ENCODE assay signal across 19 mouse cellular contexts in genomic region chr8:119809620-119810019, GRCm38 (mm10). TPM values are rescaled to one million over a fixed set of nuclear protein-coding genes. Genes with fewer than 3 reads are reported as not detected.
DNase-seq lines count a peak whose midpoint lies in the region; ATAC-seq and TF ChIP-seq lines count a peak whose summit lies in the region.
"Had no signal": no experiment of that assay in that cellular context is flagged by ENCODE, and none has a peak within 500 bp of the region (broad histone marks: within the 10 kb centered on the region; RNA-seq: fewer than 3 reads in every experiment).

No protein-coding gene starts in this region.

- TF ChIP-seq CTCF in hindbrain, postnatal 0 days (IDR thresholded peaks at IDR 0.05; ENCODE audit: low read depth): no peak

- H3K9ac ChIP-seq in forebrain, embryonic 14.5 days (ENCODE audit: low read length): no peak overlapping the region
- no peak overlapping the region for H3K9ac ChIP-seq in hindbrain, postnatal 0 days (replicated peaks; ENCODE audit: low read length)
- H3K9ac ChIP-seq in neural tube, embryonic 14.5 days (replicated peaks; ENCODE audit: low read depth, low read length): no peak overlapping the region
- H3K9ac ChIP-seq in kidney, embryonic 14.5 days (ENCODE audit: low read depth, low read length): no peak overlapping the region
- H3K9ac ChIP-seq: intestine, embryonic 15.5 days; limb, embryonic 13.5 days; liver, embryonic 14.5 days had no signal

- no peak overlapping the region for H3K4me3 ChIP-seq in forebrain, embryonic 14.5 days (ENCODE audit: low read depth, low read length)
- H3K4me3 ChIP-seq in hindbrain, postnatal 0 days (ENCODE audit: low read length): no peak overlapping the region
- no peak overlapping the region for H3K4me3 ChIP-seq in neural tube, embryonic 14.5 days (ENCODE audit: low read depth, low read length)
- H3K4me3 ChIP-seq in kidney, embryonic 14.5 days (ENCODE audit: low read length): no peak overlapping the region
- H3K4me3 ChIP-seq: intestine, embryonic 15.5 days; limb, embryonic 13.5 days had no signal

- no peak; the same call in 1 of the 2 replicates for ATAC-seq in forebrain, embryonic 14.5 days
- ATAC-seq in hindbrain, postnatal 0 days: 0 out of 2 replicates have a peak, but pooled peaks have one; percentile 1
- ATAC-seq in neural tube, embryonic 14.5 days (ENCODE audit: low read depth): no peak
- no peak for ATAC-seq in kidney, embryonic 14.5 days (ENCODE audit: low FRiP score, low TSS enrichment)
- ATAC-seq: CD4-positive, CD25-positive, alpha-beta regulatory T cell, adult 4 months; intestine, embryonic 15.5 days had no signal

- H3K4me1 ChIP-seq in forebrain, embryonic 14.5 days (ENCODE audit: control insufficient read depth, insufficient read depth, low read length): peaks cover 25% of the 10 kb centered on the region
- peaks cover 20% of the 10 kb centered on the region for H3K4me1 ChIP-seq in hindbrain, postnatal 0 days (ENCODE audit: insufficient read depth, low read length)
- peaks cover 25% of the 10 kb centered on the region; the same call in 1 of the 2 replicates for H3K4me1 ChIP-seq in neural tube, embryonic 14.5 days (ENCODE audit: control insufficient read depth, insufficient read depth, low read length)
- H3K4me1 ChIP-seq in kidney, embryonic 14.5 days (ENCODE audit: control insufficient read depth, insufficient read depth, low read length): peaks cover 27% of the 10 kb centered on the region

- peaks cover 25% of the 10 kb centered on the region for H3K36me3 ChIP-seq in forebrain, embryonic 14.5 days (ENCODE audit: control insufficient read depth, insufficient read depth, low read length)
- peaks cover 5% of the 10 kb centered on the region for H3K36me3 ChIP-seq in hindbrain, postnatal 0 days (ENCODE audit: insufficient read depth, low read length)
- H3K36me3 ChIP-seq in neural tube, embryonic 14.5 days (ENCODE audit: control insufficient read depth, insufficient read depth, low read length): no peaks in the 10 kb centered on the region
- peaks cover 13% of the 10 kb centered on the region; the same call in 1 of the 2 replicates for H3K36me3 ChIP-seq in kidney, embryonic 14.5 days (ENCODE audit: control insufficient read depth, insufficient read depth, low read length)
- H3K36me3 ChIP-seq: G1E had no signal

- H3K4me2 ChIP-seq in forebrain, embryonic 14.5 days (ENCODE audit: low read length): no peak overlapping the region
- H3K4me2 ChIP-seq in hindbrain, postnatal 0 days (ENCODE audit: low read depth, low read length): no peak overlapping the region
- no peak overlapping the region for H3K4me2 ChIP-seq in neural tube, embryonic 14.5 days (ENCODE audit: low read depth, low read length)
- H3K4me2 ChIP-seq in kidney, embryonic 14.5 days (replicated peaks; ENCODE audit: low read depth, low read length): no peak overlapping the region
- H3K4me2 ChIP-seq: heart, embryonic 11.5 days; intestine, embryonic 15.5 days; limb, embryonic 13.5 days had no signal

- DNase-seq in adrenal gland, adult 2 months: peak; percentile 40
- DNase-seq in adrenal gland, postnatal 4 days (ENCODE audit: low spot score in 2 of 2): no peak
- DNase-seq in forebrain, embryonic 14.5 days (ENCODE audit: low spot score): no peak
- no peak for DNase-seq in hindbrain, postnatal 0 days (ENCODE audit: low spot score)
- no peak for DNase-seq in cerebellum, adult 18-20 months
- DNase-seq in kidney, postnatal 25 days: no peak
- DNase-seq: adrenal gland, adult 8-10 months; cerebellum, adult 11 months; gastrocnemius, postnatal 36 days; heart, postnatal 14 days; thymus, postnatal 14 days had no signal

- 89% methylated on average over 9 of the region's 9 CpGs for WGBS in forebrain, embryonic 14.5 days
- WGBS in hindbrain, postnatal 0 days: 86% methylated on average over 9 of the region's 9 CpGs
- WGBS in neural tube, embryonic 14.5 days: 85% methylated on average over 9 of the region's 9 CpGs
- 91% methylated on average over 9 of the region's 9 CpGs for WGBS in kidney, embryonic 14.5 days

- H3K9me3 ChIP-seq in forebrain, embryonic 14.5 days (replicated peaks; ENCODE audit: control insufficient read depth, low read length): no peaks in the 10 kb centered on the region
- H3K9me3 ChIP-seq in hindbrain, postnatal 0 days (ENCODE audit: low read length): no peaks in the 10 kb centered on the region
- H3K9me3 ChIP-seq in neural tube, embryonic 14.5 days (ENCODE audit: control insufficient read depth, low read length): no peaks in the 10 kb centered on the region
- no peaks in the 10 kb centered on the region for H3K9me3 ChIP-seq in kidney, embryonic 14.5 days (ENCODE audit: control insufficient read depth, low read length)
- H3K9me3 ChIP-seq: G1E; intestine, embryonic 15.5 days; limb, embryonic 13.5 days had no signal

- H3K27ac ChIP-seq in forebrain, embryonic 14.5 days (ENCODE audit: low read depth, low read length): peak overlapping the region; percentile 76
- H3K27ac ChIP-seq in hindbrain, postnatal 0 days: peak overlapping the region; percentile 54; the same call in 1 of the 2 replicates
- H3K27ac ChIP-seq in neural tube, embryonic 14.5 days (ENCODE audit: low read depth, low read length): peak overlapping the region; percentile 34; the same call in 1 of the 2 replicates
- no peak overlapping the region for H3K27ac ChIP-seq in kidney, embryonic 14.5 days (ENCODE audit: low read depth, low read length)
- H3K27ac ChIP-seq: limb, embryonic 13.5 days; liver, embryonic 14.5 days had no signal

- no peaks in the 10 kb centered on the region for H3K27me3 ChIP-seq in forebrain, embryonic 14.5 days (replicated peaks; ENCODE audit: control insufficient read depth, insufficient read depth, low read length)
- no peaks in the 10 kb centered on the region for H3K27me3 ChIP-seq in hindbrain, postnatal 0 days (ENCODE audit: insufficient read depth, low read length)
- H3K27me3 ChIP-seq in neural tube, embryonic 14.5 days (ENCODE audit: control insufficient read depth, insufficient read depth, low read length): no peaks in the 10 kb centered on the region
- H3K27me3 ChIP-seq in kidney, embryonic 14.5 days (ENCODE audit: control insufficient read depth, insufficient read depth, low read length): no peaks in the 10 kb centered on the region
- H3K27me3 ChIP-seq: intestine, embryonic 15.5 days; limb, embryonic 13.5 days had no signal

RNA-seq across cellular contexts. Expression of gene Cotl1, which starts 30.7 kb away (rescaled TPM):
- total RNA-seq in adrenal gland, adult 2 months (2021): 10 to 100 TPM; 45.4 to 50.4 TPM
- 156 TPM in 2 replicates for polyA plus RNA-seq in adrenal gland, adult 2 months (2012; rRNA removed)
- total RNA-seq in adrenal gland, postnatal 4 days (2021): 100 to 1,000 TPM in 1 of 2 experiments, 10 to 100 TPM in 1; 95.9 to 114 TPM
- 403 and 455 TPM in 2 replicates for polyA plus RNA-seq in forebrain, embryonic 14.5 days (2014; fragmentation: Nextera tagmentation; extraction: Ambion mirVana)
- total RNA-seq in hindbrain, postnatal 0 days (2014; rRNA removed): 263 and 269 TPM in 2 replicates
- 85.4 and 87.8 TPM in 2 replicates for polyA plus RNA-seq in hindbrain, postnatal 0 days (2015; fragmentation: Nextera tagmentation; extraction: Ambion mirVana)
- 228 and 232 TPM in 2 replicates for polyA plus RNA-seq in neural tube, embryonic 14.5 days (2014; fragmentation: Nextera tagmentation; extraction: Ambion mirVana)
- 239 and 329 TPM in 2 replicates for polyA plus RNA-seq in kidney, embryonic 14.5 days (2014; fragmentation: Nextera tagmentation; extraction: Ambion mirVana)

RNA-seq across cellular contexts. Expression of gene Tldc1, which starts 31.4 kb away (rescaled TPM):
- 10 to 100 TPM in 1 of 2 experiments, 1 to 10 TPM in 1; 8.4 to 12.7 TPM for total RNA-seq in adrenal gland, adult 2 months (2021)
- 13.0 and 13.2 TPM in 2 replicates for polyA plus RNA-seq in adrenal gland, adult 2 months (2012; rRNA removed)
- 10 to 100 TPM; 16.7 to 17.3 TPM for total RNA-seq in adrenal gland, postnatal 4 days (2021)
- polyA plus RNA-seq in forebrain, embryonic 14.5 days (2014; fragmentation: Nextera tagmentation; extraction: Ambion mirVana): 5.1 and 6.0 TPM in 2 replicates
- 20.2 and 21.2 TPM in 2 replicates for total RNA-seq in hindbrain, postnatal 0 days (2014; rRNA removed)
- polyA plus RNA-seq in hindbrain, postnatal 0 days (2015; fragmentation: Nextera tagmentation; extraction: Ambion mirVana): 7.4 and 8.4 TPM in 2 replicates
- polyA plus RNA-seq in neural tube, embryonic 14.5 days (2014; fragmentation: Nextera tagmentation; extraction: Ambion mirVana): 8.1 and 8.9 TPM in 2 replicates
- 6.4 and 13.0 TPM in 2 replicates for polyA plus RNA-seq in kidney, embryonic 14.5 days (2014; fragmentation: Nextera tagmentation; extraction: Ambion mirVana)

RNA-seq across cellular contexts. Expression of gene Klhl36, which starts 52.4 kb away (rescaled TPM):
- total RNA-seq in adrenal gland, adult 2 months (2021): 10 to 100 TPM in 1 of 2 experiments, 1 to 10 TPM in 1; 4.3 to 11.3 TPM
- 19.8 and 25.5 TPM in 2 replicates for polyA plus RNA-seq in adrenal gland, adult 2 months (2012; rRNA removed)
- 10 to 100 TPM; 15.7 to 18.8 TPM for total RNA-seq in adrenal gland, postnatal 4 days (2021)
- polyA plus RNA-seq in forebrain, embryonic 14.5 days (2014; fragmentation: Nextera tagmentation; extraction: Ambion mirVana): 11.9 and 12.5 TPM in 2 replicates
- total RNA-seq in hindbrain, postnatal 0 days (2014; rRNA removed): 36.6 and 37.3 TPM in 2 replicates
- 20.6 and 22.0 TPM in 2 replicates for polyA plus RNA-seq in hindbrain, postnatal 0 days (2015; fragmentation: Nextera tagmentation; extraction: Ambion mirVana)
- polyA plus RNA-seq in neural tube, embryonic 14.5 days (2014; fragmentation: Nextera tagmentation; extraction: Ambion mirVana): 15.3 and 15.5 TPM in 2 replicates
- 13.3 and 13.8 TPM in 2 replicates for polyA plus RNA-seq in kidney, embryonic 14.5 days (2014; fragmentation: Nextera tagmentation; extraction: Ambion mirVana)
